Mouse (Mus musculus) kidney, adult 9 months (tissue): ENCODE data around the gene Cyp46a1.

Experiments used
- DNase-seq: peaks from one replicate; pipeline ENCODE4 v3.0.0; 2022

The Cyp46a1 gene

DNA sequence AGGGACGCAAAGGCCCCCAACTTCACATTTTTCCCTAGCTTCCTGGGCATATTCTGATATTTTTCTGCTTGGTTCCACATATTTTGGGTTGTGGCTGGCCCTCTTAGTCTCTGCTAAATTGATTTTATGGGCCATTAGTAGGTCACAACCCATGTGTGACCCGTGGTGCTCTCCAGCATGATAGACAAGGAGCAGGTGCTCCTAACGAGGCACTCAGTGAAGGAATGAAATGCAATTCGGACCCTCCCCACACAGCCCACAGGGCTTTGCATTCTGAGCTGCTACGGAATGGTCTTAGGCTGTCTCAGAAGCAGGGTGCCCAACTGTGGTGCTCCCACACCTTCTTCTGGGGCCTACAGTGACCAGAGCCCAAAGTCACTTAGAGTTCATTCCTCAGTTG is 74.9 kb downstream of the Cyp46a1 start:
- no peak for DNase-seq

DNA sequence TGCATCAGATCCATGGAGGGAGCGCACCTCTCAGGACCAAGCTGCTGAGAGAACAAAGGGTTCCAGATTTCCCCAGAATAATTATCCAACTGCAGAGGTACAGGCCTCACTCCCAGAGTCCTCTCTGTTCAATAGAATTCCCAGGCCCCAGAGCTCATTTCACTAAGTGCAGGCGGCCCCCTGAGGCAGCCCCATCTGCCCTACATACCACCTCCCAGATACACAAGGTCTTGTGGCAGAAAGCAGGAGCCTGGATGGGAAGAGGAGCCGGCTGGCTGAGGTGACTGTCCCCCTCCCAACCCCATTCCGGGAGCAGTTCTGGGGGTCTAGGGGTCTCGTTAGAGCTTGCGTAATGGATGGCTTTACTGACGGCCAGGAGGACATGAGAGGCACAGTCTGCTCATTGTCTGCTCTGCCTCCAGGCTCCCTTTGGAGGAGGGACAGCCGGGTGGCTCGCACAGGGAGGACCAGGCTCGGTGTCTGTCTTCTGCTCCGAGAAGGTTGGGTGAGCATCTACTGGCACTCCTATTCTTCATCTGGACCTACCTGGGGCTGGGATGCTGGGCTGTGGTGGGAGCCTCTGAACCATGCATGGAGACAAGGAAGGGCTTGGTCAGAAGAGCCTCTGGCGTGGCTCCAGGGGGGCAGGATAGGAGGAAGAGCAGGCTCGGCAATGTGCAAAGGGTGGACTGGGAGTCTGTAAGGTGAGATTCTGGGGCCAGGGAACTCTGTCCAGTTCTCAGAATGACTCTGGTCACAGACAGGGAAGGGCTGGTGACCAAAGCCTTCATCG is 76.4 kb downstream of the Cyp46a1 start:
- DNase-seq: no peak
